Mouse (Mus musculus) MEL (cell line): ENCODE measurements around the gene Tcaf1. TPM values are rescaled to one million over a fixed set of nuclear protein-coding genes. Genes with fewer than 3 reads are reported as not detected.

Experiments
- DNase-seq: peaks from one replicate; pipeline ENCODE4 v3.0.0; 2011; ENCODE audit warnings: low read depth, low spot score
- H3K27ac ChIP-seq: 2 replicates; pipeline ENCODE4 v1.5.1; 2012; ENCODE audit warnings: low read depth, mild to moderate bottlenecking, control low read depth, low read length, moderate library complexity; ENCODE audit not compliant: control insufficient read depth
- H3K27me3 ChIP-seq, 2 experiments: fragments of 150-350 bp in 1 of 2; sonication (generic) in 1 of 2; 2 replicates each; pipeline ENCODE4 v1.6.1; 2012; ENCODE audit warnings: low read length in 2 of 2, mild to moderate bottlenecking in 2 of 2, improper control_type of control experiment in 1 of 2, moderate library complexity in 1 of 2; ENCODE audit not compliant: insufficient read depth in 2 of 2, control insufficient read depth in 1 of 2
- H3K36me3 ChIP-seq, 2 experiments: 2 replicates each; pipeline ENCODE4 v1.6.1; 2012 to 2014; ENCODE audit warnings: low read length in 2 of 2, improper control_type of control experiment in 1 of 2, inconsistent platforms in 1 of 2, mild to moderate bottlenecking in 1 of 2; ENCODE audit not compliant: insufficient read depth in 2 of 2, control insufficient read depth in 1 of 2
- H3K4me1 ChIP-seq, 2 experiments: fragments of 150-350 bp in 1 of 2; sonication (generic) in 1 of 2; 2 replicates each; pipeline ENCODE4 v1.6.1; 2012; ENCODE audit warnings: low read length in 2 of 2, improper control_type of control experiment in 1 of 2, mild to moderate bottlenecking in 1 of 2; ENCODE audit not compliant: insufficient read depth in 2 of 2, control insufficient read depth in 1 of 2
- H3K4me3 ChIP-seq, 2 experiments: fragments of 150-350 bp in 1 of 2; sonication (generic) in 1 of 2; 2 replicates each; pipeline ENCODE4 v1.5.1; 2012; ENCODE audit warnings: low read depth in 2 of 2, low read length in 2 of 2, mild to moderate bottlenecking in 2 of 2, moderate library complexity in 2 of 2, control low read depth in 1 of 2, improper control_type of control experiment in 1 of 2; ENCODE audit not compliant: control insufficient read depth in 1 of 2, insufficient read depth in 1 of 2
- H3K79me2 ChIP-seq: 2 replicates; pipeline ENCODE4 v1.6.1; 2012; ENCODE audit warnings: mild to moderate bottlenecking, low read length, moderate library complexity; ENCODE audit not compliant: control insufficient read depth, poor library complexity, insufficient read depth
- H3K9ac ChIP-seq: 2 replicates; pipeline ENCODE4 v1.6.1; 2012; ENCODE audit warnings: low read depth, mild to moderate bottlenecking, control low read depth, low read length, moderate library complexity; ENCODE audit not compliant: control insufficient read depth, poor library complexity, severe bottlenecking
- H3K9me3 ChIP-seq: fragments of 150-350 bp; sonication (generic); replicated peaks from 2 replicates; pipeline ENCODE4 v1.6.1; 2012; ENCODE audit warnings: mild to moderate bottlenecking, low read length, improper control_type of control experiment, moderate library complexity; ENCODE audit not compliant: insufficient read depth
- BHLHE40 ChIP-seq: IDR thresholded peaks from 2 replicates; pipeline ENCODE4 v1.6.1; 2012; ENCODE audit warnings: low read depth, mild to moderate bottlenecking, inconsistent platforms, low read length, improper control_type of control experiment, borderline replicate concordance
- CHD1 ChIP-seq: IDR thresholded peaks from 2 replicates; pipeline ENCODE4 v1.6.1; 2012; ENCODE audit warnings: low read depth, mild to moderate bottlenecking, inconsistent platforms, low read length, improper control_type of control experiment
- CHD2 ChIP-seq: IDR thresholded peaks from 2 replicates; pipeline ENCODE4 v1.6.1; 2011; ENCODE audit warnings: low read length, improper control_type of control experiment
- CTCF ChIP-seq, 3 experiments: IDR thresholded peaks in 2 of 3; conservative IDR thresholded peaks in 1 of 3; 2 replicates each; pipeline ENCODE4 v1.5.1; 2011 to 2012; ENCODE audit warnings: low read length in 3 of 3, low read depth in 2 of 3, mild to moderate bottlenecking in 2 of 3, improper control_type of control experiment in 1 of 3, inconsistent platforms in 1 of 3, mixed read lengths in 1 of 3, moderate library complexity in 1 of 3; ENCODE audit not compliant: control insufficient read depth in 1 of 3, insufficient read depth in 1 of 3, poor library complexity in 1 of 3, severe bottlenecking in 1 of 3
- ELF1 ChIP-seq: IDR thresholded peaks from 2 replicates; pipeline ENCODE4 v1.6.1; 2014; ENCODE audit warnings: low read depth, mild to moderate bottlenecking, inconsistent platforms, low read length, improper control_type of control experiment, moderate library complexity
- EP300 ChIP-seq, 2 experiments: IDR thresholded peaks; 2 replicates each; pipeline ENCODE4 v1.6.1; 2011; ENCODE audit warnings: improper control_type of control experiment in 2 of 2, low read length in 2 of 2, low read depth in 1 of 2, mild to moderate bottlenecking in 1 of 2
- HCFC1 ChIP-seq: IDR thresholded peaks from 2 replicates; pipeline ENCODE4 v1.6.1; 2012; ENCODE audit warnings: low read depth, mild to moderate bottlenecking, inconsistent platforms, low read length, improper control_type of control experiment, moderate library complexity
- MAX ChIP-seq: IDR thresholded peaks from 2 replicates; pipeline ENCODE4 v1.6.1; 2011; ENCODE audit warnings: low read length, improper control_type of control experiment
- MXI1 ChIP-seq: IDR thresholded peaks from 2 replicates; pipeline ENCODE4 v1.6.1; 2011; ENCODE audit warnings: mild to moderate bottlenecking, low read depth, low read length, improper control_type of control experiment
- MYC ChIP-seq: IDR thresholded peaks from 2 replicates; pipeline ENCODE4 v1.6.1; 2011; ENCODE audit warnings: low read depth, mild to moderate bottlenecking, low read length, improper control_type of control experiment, moderate library complexity
- RAD21 ChIP-seq: IDR thresholded peaks from 2 replicates; pipeline ENCODE4 v1.6.1; 2011; ENCODE audit warnings: mild to moderate bottlenecking, low read depth, low read length, improper control_type of control experiment
- SMC3 ChIP-seq: IDR thresholded peaks from 2 replicates; pipeline ENCODE4 v1.6.1; 2011; ENCODE audit warnings: low read depth, low read length, improper control_type of control experiment
- TAL1 ChIP-seq: IDR thresholded peaks from 2 replicates; pipeline ENCODE4 v1.6.1; 2012; ENCODE audit warnings: mild to moderate bottlenecking, inconsistent platforms, low read length, moderate library complexity, mixed read lengths
- TCF12 ChIP-seq: IDR thresholded peaks from 2 replicates; pipeline ENCODE4 v1.6.1; 2014; ENCODE audit warnings: low read depth, mild to moderate bottlenecking, inconsistent platforms, low read length, improper control_type of control experiment, moderate library complexity
- UBTF ChIP-seq: IDR thresholded peaks from 2 replicates; pipeline ENCODE4 v1.6.1; 2012; ENCODE audit warnings: low read depth, mild to moderate bottlenecking, inconsistent platforms, low read length, improper control_type of control experiment, moderate library complexity, borderline replicate concordance; ENCODE audit not compliant: insufficient read depth
- USF2 ChIP-seq, 2 experiments: IDR thresholded peaks; 2 replicates each; pipeline ENCODE4 v1.6.1; 2011 to 2012; ENCODE audit warnings: improper control_type of control experiment in 2 of 2, low read length in 2 of 2, borderline replicate concordance in 1 of 2, inconsistent platforms in 1 of 2, low read depth in 1 of 2, mild to moderate bottlenecking in 1 of 2; ENCODE audit not compliant: insufficient read depth in 1 of 2
- ZKSCAN1 ChIP-seq: IDR thresholded peaks from 2 replicates; pipeline ENCODE4 v1.6.1; 2012; ENCODE audit warnings: low read depth, mild to moderate bottlenecking, inconsistent platforms, low read length, improper control_type of control experiment, moderate library complexity
- polyA plus RNA-seq, 2 experiments: library from polyadenylated mRNA; stranded (reverse) in 1 of 2; unstranded in 1 of 2; fragments of >175 nt in 1 of 2; fragments of >200 nt in 1 of 2; gene quantifications; 2 replicates each; pipeline versions ENCODE4 v1.2.1 to v1.2.4; 2012; ENCODE audit warnings: low replicate concordance in 2 of 2, low read depth in 1 of 2; ENCODE audit not compliant: insufficient read length in 2 of 2, insufficient read depth in 1 of 2, missing spikeins in 1 of 2
- total RNA-seq: library from RNA; depleted of rRNA; stranded (reverse); fragments of 300-350 nt; gene quantifications from 2 replicates; pipeline ENCODE4 v1.2.3, GENCODE M21; 2012

Gene Tcaf1
- total and polyA plus RNA-seq, 3 experiments, result not detected

GRCm38 (mm10) chr6:42676011-42676410, 33.9 kb downstream of the Tcaf1 start:
- TF ChIP-seq MYC (no peak), UBTF (no peak), ELF1 (no peak), HCFC1 (no peak), MXI1 (no peak), RAD21 (no peak), SMC3 (no peak), TAL1 (no peak), CTCF (IDR thresholded peaks at IDR 0.05 in 2 of 3, conservative IDR thresholded peaks at IDR 0.05 in 1 of 3; ENCODE audit: control insufficient read depth in 1 of 3, insufficient read depth in 1 of 3, low read depth in 2 of 3, low read length in 3 of 3, poor library complexity in 1 of 3, severe bottlenecking in 1 of 3) (no peak), USF2 (IDR thresholded peaks at IDR 0.05; ENCODE audit: borderline replicate concordance in 1 of 2, insufficient read depth in 1 of 2, low read depth in 1 of 2, low read length in 2 of 2) (no peak), CHD2 (no peak), TCF12 (no peak), EP300 (IDR thresholded peaks at IDR 0.05; ENCODE audit: low read depth in 1 of 2, low read length in 2 of 2) (no peak), ZKSCAN1 (no peak), CHD1 (no peak)
- TF ChIP-seq, all 39 proteins: peak for 0
- H3K9ac ChIP-seq, result no peak overlapping the region
- no peak for DNase-seq
- H3K4me1 ChIP-seq, result no peaks in the 10 kb centered on the region
- no peaks in the 10 kb centered on the region for H3K9me3 ChIP-seq
- H3K4me3 ChIP-seq, result no peak overlapping the region
- H3K36me3 ChIP-seq, result no peaks in the 10 kb centered on the region
- H3K27me3 ChIP-seq, result no peaks in the 10 kb centered on the region
- H3K79me2 ChIP-seq, result no peaks in the 10 kb centered on the region
- H3K27ac ChIP-seq, result no peak overlapping the region

- no peaks in the 10 kb centered on the region for H3K27me3 ChIP-seq
- H3K36me3 ChIP-seq, result no peaks in the 10 kb centered on the region
- H3K4me3 ChIP-seq, result no peak overlapping the region
- H3K4me1 ChIP-seq, result no peaks in the 10 kb centered on the region
- DNase-seq, result no peak
- TF ChIP-seq CHD1 (no peak), MAX (no peak), BHLHE40 (no peak), TAL1 (no peak), UBTF (no peak)
- TF ChIP-seq, all 39 proteins: peak for 0
- Histone ChIP-seq H3K9ac (no peak overlapping the region), H3K27ac (no peak overlapping the region), H3K9me3 (no peaks in the 10 kb centered on the region), H3K79me2 (no peaks in the 10 kb centered on the region)
These were observed 38.1 kb downstream of the Tcaf1 start for GRCm38 (mm10) chr6:42671767-42672166.
